Mouse (Mus musculus) midbrain, embryonic 15.5 days (tissue): ENCODE measurements at regions not wholly inside any gene's neighbourhood (a gene's known extent, or its start where the extent isn't known, plus 50 kb on each side); places are given as distances from the start of the nearest gene placed in this dataset.
"Not testable (repeated sequence)": the region's sequence is repeated elsewhere in the genome, so short reads cannot be mapped to it uniquely, and the experiment has no call there.

ENCODE experiments used
- ATAC-seq: fragments of 200-750 bp; cut with Nextera tagmentation; replicated peaks from 2 replicates; pipeline ENCODE4 v1.8.0; 2017; ENCODE audit warnings: moderate TSS enrichment
- H3K27ac ChIP-seq: fragments of 300-500 bp; sonication (generic); 2 replicates; pipeline ENCODE4 v1.5.1; 2015; ENCODE audit warnings: mild to moderate bottlenecking, inconsistent platforms
- H3K27me3 ChIP-seq: fragments of 300-500 bp; sonication (generic); replicated peaks from 2 replicates; pipeline ENCODE4 v1.6.1; 2015; ENCODE audit warnings: inconsistent platforms
- H3K36me3 ChIP-seq: fragments of 300-500 bp; sonication (generic); replicated peaks from 2 replicates; pipeline ENCODE4 v1.6.1; 2015; ENCODE audit warnings: inconsistent platforms
- H3K4me1 ChIP-seq: fragments of 300-500 bp; sonication (generic); 2 replicates; pipeline ENCODE4 v1.6.1; 2015; ENCODE audit warnings: inconsistent platforms
- H3K4me2 ChIP-seq: fragments of 300-500 bp; sonication (generic); 2 replicates; pipeline ENCODE4 v1.6.1; 2015; ENCODE audit warnings: inconsistent platforms, mild to moderate bottlenecking, moderate library complexity
- H3K4me3 ChIP-seq: fragments of 300-500 bp; sonication (generic); 2 replicates; pipeline ENCODE4 v1.5.1; 2015; ENCODE audit warnings: mild to moderate bottlenecking, inconsistent platforms
- H3K9ac ChIP-seq: fragments of 300-500 bp; sonication (generic); 2 replicates; pipeline ENCODE4 v1.6.1; 2015; ENCODE audit warnings: mild to moderate bottlenecking, inconsistent platforms
- H3K9me3 ChIP-seq: fragments of 300-500 bp; sonication (generic); 2 replicates; pipeline ENCODE4 v1.6.1; 2016; ENCODE audit warnings: inconsistent platforms
- WGBS: fragments of 180-500 bp; shearing (Covaris S2); methylation state at CpG from one replicate; pipeline ENCODE4 v1.1.7; 2015; ENCODE audit warnings: mixed read lengths; 5-methylcytosine and 5-hydroxymethylcytosine counted together

GRCm38 (mm10) chr6:6307618-6308017 is 90.6 kb upstream of the Slc25a13 start:
- WGBS = 92% methylated on average over 2 of the region's 2 CpGs
- H3K9ac ChIP-seq = no peak overlapping the region
- no peak overlapping the region for H3K4me2 ChIP-seq
- no peak for ATAC-seq
- H3K27ac ChIP-seq = no peak overlapping the region
- H3K4me1 ChIP-seq = peaks cover 4% of the 10 kb centered on the region; the same call in 1 of the 2 replicates
- no peaks in the 10 kb centered on the region for H3K9me3 ChIP-seq
- H3K36me3 ChIP-seq = no peaks in the 10 kb centered on the region
- no peaks in the 10 kb centered on the region for H3K27me3 ChIP-seq
- H3K4me3 ChIP-seq = no peak overlapping the region

GRCm38 (mm10) chr6:6303767-6304166 is 86.8 kb upstream of the Slc25a13 start:
- no peak overlapping the region for H3K4me3 ChIP-seq
- no peak for ATAC-seq

GRCm38 (mm10) chr6:6301001-6301510 is 84.1 kb upstream of the Slc25a13 start:
- no peak overlapping the region for H3K9ac ChIP-seq
- no peak overlapping the region for H3K4me3 ChIP-seq
- H3K27me3 ChIP-seq = no peaks in the 10 kb centered on the region
- no peak for ATAC-seq
- no peak overlapping the region for H3K27ac ChIP-seq
- WGBS = 89% methylated on average over 6 of the region's 6 CpGs
- H3K4me1 ChIP-seq = peaks cover 4% of the 10 kb centered on the region; the same call in 1 of the 2 replicates
- H3K9me3 ChIP-seq = no peaks in the 10 kb centered on the region
- H3K4me2 ChIP-seq = no peak overlapping the region
- H3K36me3 ChIP-seq = no peaks in the 10 kb centered on the region

More at GRCm38 (mm10) chr6:6303767-6304166, 86.8 kb upstream of the Slc25a13 start:
- Histone ChIP-seq H3K36me3 (no peaks in the 10 kb centered on the region), H3K4me2 (no peak overlapping the region), H3K27me3 (no peaks in the 10 kb centered on the region), H3K27ac (no peak overlapping the region), H3K9ac (no peak overlapping the region), H3K4me1 (peaks cover 4% of the 10 kb centered on the region; the same call in 1 of the 2 replicates), H3K9me3 (no peaks in the 10 kb centered on the region)
- WGBS = 20% methylated on average over 5 of the region's 5 CpGs

- H3K4me2 ChIP-seq = no peak overlapping the region
- no peak overlapping the region for H3K27ac ChIP-seq
- no peaks in the 10 kb centered on the region for H3K36me3 ChIP-seq
- WGBS = 63% methylated on average over 14 of the region's 14 CpGs
- no peak overlapping the region for H3K4me3 ChIP-seq
- peaks cover 4% of the 10 kb centered on the region; the same call in 1 of the 2 replicates for H3K4me1 ChIP-seq
- H3K27me3 ChIP-seq = no peaks in the 10 kb centered on the region
- ATAC-seq = no peak
- H3K9me3 ChIP-seq = no peaks in the 10 kb centered on the region
- no peak overlapping the region for H3K9ac ChIP-seq
Observed at GRCm38 (mm10) chr6:6298867-6299852, 82.2 kb upstream of the Slc25a13 start.

GRCm38 (mm10) chr6:6295551-6295950 is 78.6 kb upstream of the Slc25a13 start:
- H3K4me3 ChIP-seq, H3K27me3 ChIP-seq, H3K4me1 ChIP-seq, H3K9me3 ChIP-seq, ATAC-seq, H3K36me3 ChIP-seq, H3K4me2 ChIP-seq, H3K27ac ChIP-seq, H3K9ac ChIP-seq: not testable (repeated sequence)
- WGBS = 93% methylated on average over 2 of the region's 2 CpGs

- Histone ChIP-seq H3K4me2 (no peak overlapping the region), H3K27ac (no peak overlapping the region), H3K9me3 (no peaks in the 10 kb centered on the region), H3K4me3 (no peak overlapping the region), H3K27me3 (no peaks in the 10 kb centered on the region), H3K36me3 (no peaks in the 10 kb centered on the region), H3K4me1 (no peaks in the 10 kb centered on the region), H3K9ac (no peak overlapping the region)
- WGBS = 69% methylated on average over 3 of the region's 3 CpGs
- ATAC-seq = no peak
Observed at GRCm38 (mm10) chr6:6291781-6292180, 74.8 kb upstream of the Slc25a13 start.

GRCm38 (mm10) chr6:6290427-6290826 is 73.5 kb upstream of the Slc25a13 start:
- no peak for ATAC-seq
- no peaks in the 10 kb centered on the region for H3K4me1 ChIP-seq
- H3K9ac ChIP-seq = no peak overlapping the region
- no peak overlapping the region for H3K4me3 ChIP-seq
- H3K9me3 ChIP-seq = no peaks in the 10 kb centered on the region
- no peak overlapping the region for H3K27ac ChIP-seq
- H3K36me3 ChIP-seq = no peaks in the 10 kb centered on the region
- H3K27me3 ChIP-seq = no peaks in the 10 kb centered on the region
- no peak overlapping the region for H3K4me2 ChIP-seq
- WGBS = 91% methylated on average over 7 of the region's 7 CpGs

GRCm38 (mm10) chr6:6289806-6290205 is 72.8 kb upstream of the Slc25a13 start:
- no peak overlapping the region for H3K4me2 ChIP-seq
- H3K4me1 ChIP-seq = no peaks in the 10 kb centered on the region
- no peak overlapping the region for H3K9ac ChIP-seq
- no peaks in the 10 kb centered on the region for H3K27me3 ChIP-seq
- no peaks in the 10 kb centered on the region for H3K36me3 ChIP-seq
- ATAC-seq = no peak
- H3K4me3 ChIP-seq = no peak overlapping the region
- 27% methylated on average over 6 of the region's 6 CpGs for WGBS
- no peaks in the 10 kb centered on the region for H3K9me3 ChIP-seq
- H3K27ac ChIP-seq = no peak overlapping the region

GRCm38 (mm10) chr6:6280812-6281568 is 64.0 kb upstream of the Slc25a13 start:
- Histone ChIP-seq H3K4me1 (no peaks in the 10 kb centered on the region), H3K4me3 (no peak overlapping the region), H3K9me3 (no peaks in the 10 kb centered on the region), H3K27ac (no peak overlapping the region), H3K36me3 (no peaks in the 10 kb centered on the region), H3K27me3 (no peaks in the 10 kb centered on the region), H3K9ac (no peak overlapping the region), H3K4me2 (no peak overlapping the region)
- WGBS = 90% methylated on average over 17 of the region's 17 CpGs
- ATAC-seq = no peak

- H3K9me3 ChIP-seq = no peaks in the 10 kb centered on the region
- H3K4me3 ChIP-seq = no peak overlapping the region
- no peaks in the 10 kb centered on the region for H3K27me3 ChIP-seq
- no peaks in the 10 kb centered on the region for H3K36me3 ChIP-seq
- H3K4me1 ChIP-seq = no peaks in the 10 kb centered on the region
- ATAC-seq = no peak
- no peak overlapping the region for H3K27ac ChIP-seq
- H3K9ac ChIP-seq = no peak overlapping the region
- WGBS = 81% methylated on average over 6 of the region's 6 CpGs
- no peak overlapping the region for H3K4me2 ChIP-seq
Observed at GRCm38 (mm10) chr6:6279646-6280045, 62.7 kb upstream of the Slc25a13 start.

GRCm38 (mm10) chr6:6270545-6270944 is 53.6 kb upstream of the Slc25a13 start:
- Histone ChIP-seq H3K27me3 (no peaks in the 10 kb centered on the region), H3K9ac (no peak overlapping the region), H3K36me3 (no peaks in the 10 kb centered on the region), H3K4me3 (no peak overlapping the region), H3K9me3 (no peaks in the 10 kb centered on the region), H3K4me1 (no peaks in the 10 kb centered on the region), H3K27ac (no peak overlapping the region), H3K4me2 (no peak overlapping the region)
- WGBS = 33% methylated on average over 2 of the region's 2 CpGs
- no peak for ATAC-seq
